Mouse (Mus musculus): ENCODE measurements around the gene Kif18a.

- TF ChIP-seq CTCF (IDR thresholded peaks at IDR 0.05; ENCODE audit: low read depth) (no peak), EP300 (optimal IDR thresholded peaks at IDR 0.05) (no peak)
Observed at GRCm38 (mm10) chr2:109345386-109345785, 64.8 kb downstream of the Kif18a start.
